Mouse (Mus musculus): ENCODE measurements around the gene Slc22a26.
"Not testable (repeated sequence)": the region's sequence is repeated elsewhere in the genome, so short reads cannot be mapped to it uniquely, and the experiment has no call there.

The Slc22a26 gene

DNA sequence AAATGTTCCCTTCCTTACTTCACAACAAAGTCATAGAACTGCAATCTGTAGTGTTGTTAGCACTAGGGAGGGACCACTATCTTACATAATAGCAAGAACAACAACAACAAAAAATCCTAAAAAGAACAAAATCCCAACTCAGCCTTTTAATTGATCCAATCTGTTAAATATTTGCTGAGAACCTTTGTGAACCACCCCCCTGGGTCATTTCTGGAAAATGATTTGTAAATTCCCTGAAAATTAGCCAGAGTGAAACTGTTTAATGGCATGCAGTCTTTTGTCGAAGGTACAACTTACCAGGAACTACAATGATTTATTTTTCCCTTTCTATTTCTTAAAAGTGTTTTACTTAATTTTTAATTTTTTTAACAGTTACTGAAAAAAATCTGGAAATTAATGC, at the start of gene Slc22a26:
Gene Slc22a26, minus strand, starts transcription at position 97 of the 400 bp plus-strand sequence.
- DNase-seq: no peak

DNA sequence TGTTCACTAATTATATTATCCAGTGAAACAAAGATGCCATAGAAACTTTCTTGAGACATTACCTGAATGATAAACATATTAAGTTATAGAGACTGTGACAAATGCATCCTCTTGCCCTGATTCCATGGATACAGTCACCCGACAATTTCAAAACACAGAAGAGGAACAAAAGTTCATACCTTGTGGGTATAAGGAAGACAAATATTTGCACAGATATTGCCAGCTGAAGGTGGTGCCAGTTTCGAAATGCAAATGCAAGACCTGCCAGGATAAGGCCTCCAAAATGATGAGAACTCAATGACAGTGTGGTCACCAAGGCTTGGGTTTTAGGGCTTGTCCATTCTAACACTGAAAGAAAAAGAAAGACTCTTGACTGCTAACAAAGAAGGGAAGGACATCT, 27.4 kb upstream of the Slc22a26 start:
- DNase-seq: no peak

DNA sequence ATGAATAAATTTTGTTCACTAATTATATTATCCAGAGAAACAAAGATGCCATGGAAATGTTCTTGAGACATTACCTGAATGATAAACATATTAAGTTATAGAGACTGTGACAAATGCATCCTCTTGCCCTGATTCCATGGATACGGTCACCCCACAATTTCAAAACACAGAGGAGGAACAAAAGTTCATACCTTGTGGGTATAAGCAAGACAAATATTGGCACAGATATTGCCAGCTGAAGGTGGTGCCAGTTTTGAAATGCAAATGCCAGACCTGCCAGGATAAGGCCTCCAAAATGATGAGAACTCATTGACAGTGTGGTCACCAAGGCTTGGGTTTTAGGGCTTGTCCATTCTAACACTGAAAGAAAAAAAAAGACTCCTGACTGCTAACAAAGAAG, 11.9 kb downstream of the Slc22a26 start:
- DNase-seq: no peak

DNA sequence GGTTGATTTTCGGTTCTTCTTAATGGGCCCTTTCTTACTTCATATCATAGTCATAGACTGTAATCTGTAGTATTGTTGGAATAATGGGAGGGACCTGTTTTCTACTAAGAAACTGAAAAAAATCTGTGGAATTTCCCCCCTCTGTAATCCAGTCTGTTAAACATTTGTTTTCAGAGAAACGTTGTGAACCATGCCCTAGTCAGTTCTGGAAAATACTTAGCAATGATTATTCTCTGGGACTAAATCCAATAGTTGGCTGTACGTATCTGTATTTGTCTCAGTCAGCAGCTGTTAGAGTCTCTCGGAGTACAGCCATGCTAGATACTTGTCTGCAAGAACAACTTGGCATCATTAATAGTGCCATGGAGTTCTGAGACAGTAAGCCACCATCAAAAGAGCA, 27.2 kb downstream of the Slc22a26 start:
- DNase-seq: no peak

- no peak for DNase-seq
These were observed 36.3 kb downstream of the Slc22a26 start for GRCm38 (mm10) chr19:7766124-7766523.

DNA sequence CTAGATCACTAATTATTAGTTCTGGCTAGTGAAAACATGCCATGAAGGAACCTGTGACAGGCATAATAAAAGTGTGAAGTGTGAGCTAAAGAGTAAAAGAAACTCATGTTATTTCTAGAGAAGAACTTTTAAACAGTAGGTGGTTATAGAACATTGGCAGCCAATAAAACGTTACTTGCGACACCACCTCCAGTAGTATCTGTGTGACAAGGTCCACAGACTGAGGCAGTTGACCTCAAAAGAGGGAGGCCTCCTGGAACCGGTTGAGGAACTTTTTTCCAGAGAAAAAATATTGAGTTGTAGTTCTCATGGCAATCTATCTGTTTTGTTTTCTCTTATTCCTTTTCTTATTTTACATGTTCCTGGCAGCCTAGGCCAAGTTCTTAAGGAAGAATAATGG, 36.9 kb downstream of the Slc22a26 start:
- DNase-seq: no peak

- not testable (repeated sequence) for DNase-seq
These were observed 49.1 kb downstream of the Slc22a26 start for GRCm38 (mm10) chr19:7753371-7753770.
